Mouse (Mus musculus) erythroblast, embryonic 14.5 days (primary cell): ENCODE measurements around the gene Olfr401. TPM values are rescaled to one million over a fixed set of nuclear protein-coding genes. Genes with fewer than 3 reads are reported as not detected.
"Not testable (repeated sequence)": the region's sequence is repeated elsewhere in the genome, so short reads cannot be mapped to it uniquely, and the experiment has no call there.

Source experiments
- H3K27me3 ChIP-seq: 2 replicates; pipeline ENCODE4 v1.6.1; 2012; ENCODE audit warnings: inconsistent platforms; ENCODE audit not compliant: control insufficient read depth
- H3K36me3 ChIP-seq: 2 replicates; pipeline ENCODE4 v1.6.1; 2012; ENCODE audit warnings: mild to moderate bottlenecking, inconsistent platforms; ENCODE audit not compliant: control insufficient read depth
- H3K4me1 ChIP-seq: 2 replicates; pipeline ENCODE4 v1.6.1; 2012; ENCODE audit warnings: inconsistent platforms; ENCODE audit not compliant: control insufficient read depth
- H3K4me3 ChIP-seq: replicated peaks from 2 replicates; pipeline ENCODE3; 2012; ENCODE audit warnings: moderate library complexity, mild to moderate bottlenecking, inconsistent platforms
- H3K9me3 ChIP-seq: 2 replicates; pipeline ENCODE4 v1.6.1; 2012; ENCODE audit warnings: low read length, inconsistent platforms, mixed read lengths; ENCODE audit not compliant: control insufficient read depth
- GATA1 ChIP-seq: IDR thresholded peaks from 2 replicates; pipeline ENCODE4 v1.6.1; 2012; ENCODE audit warnings: low read length, inconsistent platforms, mixed read lengths
- TAL1 ChIP-seq: IDR thresholded peaks from 3 replicates; pipeline ENCODE4 v1.6.1; 2012; ENCODE audit warnings: low read length, inconsistent platforms, mixed read lengths
- polyA plus RNA-seq: library from polyadenylated mRNA; stranded (reverse); fragments of >175 nt; gene quantifications from 2 replicates; pipeline ENCODE4 v1.2.3, GENCODE M21; 2012

The Olfr401 gene
- polyA plus RNA-seq, result not detected in 2 replicates

DNA sequence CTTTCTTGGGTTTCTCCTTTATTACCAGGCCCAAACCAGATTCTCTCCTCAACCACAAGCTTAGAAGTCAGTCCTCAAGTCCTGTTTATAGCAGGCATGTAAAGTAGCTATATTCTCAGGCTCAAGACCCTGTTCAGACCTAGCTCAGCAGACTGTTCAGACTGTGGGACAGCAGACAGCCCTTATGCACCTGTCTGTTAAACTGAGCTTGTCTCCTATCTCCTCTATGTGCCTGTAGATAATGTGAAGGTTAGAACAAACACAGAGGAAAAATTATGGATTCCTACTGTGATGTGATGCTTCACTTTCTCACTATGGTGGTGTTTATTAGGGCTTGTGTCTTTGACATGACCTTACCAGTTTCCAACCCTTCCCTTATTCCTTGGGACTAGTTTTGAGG lies at the start of gene Olfr401:
TSS of gene Olfr401 (plus strand) at position 301 of the 400 bp plus-strand sequence.
- Histone ChIP-seq H3K4me3 (no peak within 1 kb of the TSS), H3K4me1 (no peaks in the 10 kb centered on the region), H3K36me3 (no peaks in the 10 kb centered on the region), H3K9me3 (peaks cover 8% of the 10 kb centered on the region), H3K27me3 (no peaks in the 10 kb centered on the region)
- TF ChIP-seq GATA1 (no peak), TAL1 (no peak)

DNA sequence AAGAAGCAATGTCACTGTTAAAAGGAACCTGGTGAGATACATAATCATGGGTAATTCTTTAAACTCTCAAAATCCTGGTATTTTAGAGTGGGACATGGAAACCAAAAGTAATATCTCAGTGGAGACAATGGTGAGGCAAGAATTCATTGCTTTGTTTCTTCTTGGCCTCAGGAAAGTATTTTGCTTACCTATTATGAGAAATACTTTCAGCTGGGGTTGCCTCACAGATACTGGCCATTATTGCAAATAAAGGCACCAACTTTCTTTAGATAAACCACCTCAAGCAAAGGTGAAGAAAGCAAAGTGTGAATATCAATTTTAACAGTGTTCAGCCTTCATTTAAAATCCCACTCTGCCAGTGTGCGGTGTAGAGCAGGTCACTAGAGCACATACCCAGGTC lies 43.9 kb upstream of the Olfr401 start, which contains the start of gene Zfp616:
TSS of gene Zfp616 (plus strand) at position 301 of the 400 bp plus-strand sequence.
- no peak within 1 kb of the TSS for H3K4me3 ChIP-seq
- no peaks in the 10 kb centered on the region for H3K36me3 ChIP-seq
- TF ChIP-seq GATA1 (no peak), TAL1 (no peak)
- H3K27me3 ChIP-seq, result no peaks in the 10 kb centered on the region
- no peaks in the 10 kb centered on the region for H3K4me1 ChIP-seq
- peaks cover 2% of the 10 kb centered on the region for H3K9me3 ChIP-seq

DNA sequence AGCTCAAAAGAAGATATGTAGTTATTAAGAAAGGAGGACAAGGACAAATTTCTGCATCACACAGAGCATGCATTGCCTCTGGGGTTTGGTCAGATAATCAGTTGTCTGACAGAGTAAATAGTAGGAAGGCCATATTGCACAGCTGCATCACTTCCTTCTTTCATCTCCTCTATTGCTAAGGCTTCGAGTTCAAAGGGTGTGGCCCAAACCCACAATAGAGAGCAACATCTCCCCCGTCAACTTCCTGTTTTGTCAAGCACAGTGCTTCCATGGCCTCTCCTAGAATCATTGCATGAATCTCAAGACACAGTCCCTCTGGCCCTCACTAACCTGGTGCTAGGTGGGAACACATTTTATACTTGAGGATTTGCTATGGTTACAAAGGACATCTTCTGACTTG lies 12.8 kb upstream of the Olfr401 start:
- no peaks in the 10 kb centered on the region for H3K4me1 ChIP-seq
- H3K9me3 ChIP-seq, result peaks cover 7% of the 10 kb centered on the region
- no peaks in the 10 kb centered on the region for H3K36me3 ChIP-seq
- no peak overlapping the region for H3K4me3 ChIP-seq
- TF ChIP-seq TAL1 (no peak), GATA1 (no peak)
- H3K27me3 ChIP-seq, result no peaks in the 10 kb centered on the region

DNA sequence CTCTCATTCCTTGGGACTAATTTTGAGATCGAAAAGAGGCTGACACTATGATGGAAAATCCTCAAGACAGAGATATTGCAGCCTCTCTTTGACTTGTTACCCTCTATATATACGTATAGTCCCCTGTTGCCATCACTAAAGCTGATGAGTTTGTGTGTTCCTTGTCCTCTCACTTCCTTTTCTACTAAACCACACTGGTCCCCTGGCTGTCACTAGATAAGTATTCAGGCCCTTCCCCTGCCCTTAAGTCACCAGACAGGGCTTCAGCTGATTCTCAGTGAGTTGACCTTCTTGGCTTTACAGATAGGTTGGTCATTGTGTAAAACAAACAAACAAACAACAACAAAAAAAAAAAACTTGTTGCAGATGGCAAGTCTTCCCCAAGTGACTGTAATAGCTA lies 12.0 kb upstream of the Olfr401 start:
- Histone ChIP-seq H3K4me3 (no peak overlapping the region), H3K4me1 (no peaks in the 10 kb centered on the region)
- TF ChIP-seq GATA1 (no peak), TAL1 (no peak)

DNA sequence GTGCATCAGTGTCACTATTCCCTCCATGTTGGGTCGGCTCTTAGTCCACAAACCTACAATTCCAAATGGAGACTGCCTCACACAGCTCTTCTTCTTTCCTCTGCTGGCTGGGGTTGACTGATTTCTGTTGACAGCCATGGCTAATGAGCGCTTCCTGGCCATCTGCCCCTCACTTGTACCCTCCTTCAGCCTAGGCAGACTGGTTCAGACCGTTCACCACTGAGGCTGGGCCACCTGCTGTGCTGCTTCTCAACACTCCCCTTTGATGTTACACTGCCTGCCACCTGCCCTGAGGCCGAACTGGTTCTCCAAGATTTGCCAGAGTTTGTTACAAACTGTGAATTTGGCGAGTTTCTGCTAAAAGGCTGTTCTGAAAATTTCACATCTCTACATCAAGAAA lies 8.4 kb upstream of the Olfr401 start:
- Histone ChIP-seq H3K9me3 (peaks cover 14% of the 10 kb centered on the region), H3K27me3 (no peaks in the 10 kb centered on the region), H3K4me1 (no peaks in the 10 kb centered on the region), H3K4me3 (no peak overlapping the region), H3K36me3 (no peaks in the 10 kb centered on the region)
- TF ChIP-seq GATA1, result no peak
- no peak for TF ChIP-seq TAL1

More for the DNA sequence above, 12.0 kb upstream of the Olfr401 start:
- H3K27me3 ChIP-seq, result no peaks in the 10 kb centered on the region
- no peaks in the 10 kb centered on the region for H3K36me3 ChIP-seq
- H3K9me3 ChIP-seq, result peaks cover 7% of the 10 kb centered on the region

DNA sequence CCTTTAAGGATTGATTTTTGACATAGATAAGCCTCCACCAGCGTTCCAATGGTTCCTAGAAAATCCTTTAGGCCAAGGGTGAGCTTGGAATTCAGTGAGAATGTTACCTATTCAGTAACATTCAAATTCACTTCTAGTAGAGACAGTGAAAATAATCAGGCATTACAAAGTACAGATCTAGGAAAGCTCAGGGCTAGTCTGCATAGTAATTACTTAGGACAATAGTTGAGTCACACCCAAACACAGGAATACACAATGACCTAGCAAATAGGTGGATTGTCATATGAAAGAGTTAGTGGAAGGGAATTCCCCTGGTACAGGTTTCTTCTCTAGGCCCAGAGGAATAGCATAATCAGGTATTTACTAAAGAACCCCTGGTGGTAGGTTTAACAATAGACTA lies 26.5 kb downstream of the Olfr401 start:
- not testable (repeated sequence) for H3K27me3 ChIP-seq
- peaks cover 49% of the 10 kb centered on the region for H3K9me3 ChIP-seq

DNA sequence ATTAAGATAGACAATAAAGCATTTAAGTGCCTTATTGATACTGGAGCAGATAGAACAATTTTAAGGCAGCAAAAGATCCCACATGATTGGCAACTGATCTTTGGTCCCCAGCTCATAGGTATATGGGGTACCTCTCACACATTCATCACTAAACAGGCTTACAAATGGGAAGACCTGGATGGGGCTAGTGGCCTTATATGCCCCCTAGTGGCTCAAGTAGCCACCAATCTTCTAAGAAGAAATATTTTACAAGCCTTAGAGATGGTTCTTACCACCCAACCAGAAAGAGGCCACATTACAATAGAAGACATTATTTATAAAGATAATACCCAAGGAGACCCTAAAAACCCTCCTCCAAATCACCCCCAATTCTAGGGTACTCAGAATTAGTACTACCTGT lies 32.4 kb downstream of the Olfr401 start:
- Histone ChIP-seq H3K36me3 (no peaks in the 10 kb centered on the region), H3K9me3 (peaks cover 46% of the 10 kb centered on the region), H3K4me1 (no peaks in the 10 kb centered on the region), H3K27me3 (no peaks in the 10 kb centered on the region), H3K4me3 (no peak overlapping the region)
- TF ChIP-seq GATA1, result no peak
- no peak for TF ChIP-seq TAL1

More for the DNA sequence above, 26.5 kb downstream of the Olfr401 start:
- not testable (repeated sequence) for H3K4me1 ChIP-seq, H3K4me3 ChIP-seq, H3K36me3 ChIP-seq

DNA sequence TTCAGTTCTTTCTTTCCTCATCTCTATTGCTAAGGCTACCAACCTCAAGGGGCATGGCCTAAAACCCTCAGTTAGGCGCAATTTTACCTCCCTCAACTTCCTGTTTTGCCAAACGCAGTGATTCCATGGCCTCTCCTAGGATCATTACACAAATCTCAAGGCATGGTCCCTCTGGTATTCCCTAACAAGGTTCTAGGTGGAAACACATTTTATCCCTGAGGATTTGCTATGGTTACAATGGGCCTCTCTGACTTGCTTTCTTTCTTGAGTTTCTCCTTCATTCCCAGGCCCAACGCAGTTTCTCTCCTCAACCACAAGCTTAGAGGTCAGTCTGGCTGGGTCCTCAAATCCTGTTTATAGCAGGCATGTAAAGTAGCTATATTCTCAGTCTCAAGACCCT lies 39.7 kb downstream of the Olfr401 start, which contains the start of gene Olfr402:
TSS of gene Olfr402 (plus strand) at position 301 of the 400 bp plus-strand sequence.
- Histone ChIP-seq H3K4me3 (no peak within 1 kb of the TSS), H3K27me3 (no peaks in the 10 kb centered on the region), H3K36me3 (no peaks in the 10 kb centered on the region), H3K4me1 (no peaks in the 10 kb centered on the region), H3K9me3 (peaks cover 27% of the 10 kb centered on the region)
- TF ChIP-seq TAL1 (no peak), GATA1 (no peak)

DNA sequence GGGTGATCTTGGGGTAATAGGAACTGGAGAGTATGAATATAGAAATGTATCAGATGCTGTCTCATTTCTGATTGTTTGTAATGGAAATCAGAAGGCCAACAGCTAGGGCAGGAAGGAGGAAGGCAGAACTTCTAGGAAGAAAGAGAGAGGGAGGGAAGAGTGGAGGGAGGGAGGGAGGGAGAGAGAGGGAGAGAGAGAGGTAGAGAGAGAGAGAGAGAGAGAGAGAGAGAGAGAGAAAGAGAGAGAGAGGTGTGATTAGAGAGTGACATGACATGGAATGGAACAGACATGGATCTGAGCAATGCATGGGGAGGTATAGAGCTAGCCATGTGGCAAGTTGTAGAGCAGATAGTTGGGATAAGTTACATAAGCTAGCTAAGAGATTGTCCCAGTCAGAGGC lies 55.3 kb downstream of the Olfr401 start:
- Histone ChIP-seq H3K4me1 (no peaks in the 10 kb centered on the region), H3K36me3 (no peaks in the 10 kb centered on the region), H3K27me3 (no peaks in the 10 kb centered on the region), H3K9me3 (peaks cover 4% of the 10 kb centered on the region), H3K4me3 (no peak overlapping the region)
- no peak for TF ChIP-seq TAL1
- no peak for TF ChIP-seq GATA1

Other genes starting within 250 kb of the Olfr401 start
- not detected in 2 replicates for gene Olfr394, start 222.9 kb upstream of the Olfr401 start, polyA plus RNA-seq
- not detected in 2 replicates for gene Olfr395, start 204.4 kb upstream of the Olfr401 start, polyA plus RNA-seq
- not detected in 2 replicates for gene Olfr23, start 177.0 kb upstream of the Olfr401 start, polyA plus RNA-seq
- gene Olfr397, start 152.9 kb upstream of the Olfr401 start, polyA plus RNA-seq, result not detected in 2 replicates
- gene Olfr398, start 123.3 kb upstream of the Olfr401 start, polyA plus RNA-seq, result not detected in 2 replicates
- not detected in 2 replicates for gene Olfr139, start 57.2 kb upstream of the Olfr401 start, polyA plus RNA-seq
- not detected in 2 replicates for gene Olfr399, start 57.1 kb upstream of the Olfr401 start, polyA plus RNA-seq
- not detected in 2 replicates for gene Zfp616, start 43.8 kb upstream of the Olfr401 start, polyA plus RNA-seq
- not detected in 2 replicates for gene Olfr402, start 39.8 kb downstream of the Olfr401 start, polyA plus RNA-seq
- gene Olfr403, start 72.5 kb downstream of the Olfr401 start, polyA plus RNA-seq, result 0.16 TPM in 1 of 2 replicates, not detected in the other
- not detected in 2 replicates for gene Olfr43, start 97.7 kb downstream of the Olfr401 start, polyA plus RNA-seq
- gene Olfr406, start 146.1 kb downstream of the Olfr401 start, polyA plus RNA-seq, result not detected in 2 replicates
- gene Olfr59, start 170.0 kb downstream of the Olfr401 start, polyA plus RNA-seq, result not detected in 2 replicates
- 0.01 TPM in 1 of 2 replicates, not detected in the other for gene Olfr410, start 224.3 kb downstream of the Olfr401 start, polyA plus RNA-seq
- gene Olfr411, start 238.9 kb downstream of the Olfr401 start, polyA plus RNA-seq, result not detected in 2 replicates
- not detected in 2 replicates for gene Olfr412, start 248.4 kb downstream of the Olfr401 start, polyA plus RNA-seq